Mouse (Mus musculus) heart, embryonic 11.5 days (tissue): Measurements from ENCODE around the gene Sap18. TPM values are rescaled to one million over a fixed set of nuclear protein-coding genes. Genes with fewer than 3 reads are reported as not detected.
"Not testable (repeated sequence)": the region's sequence is repeated elsewhere in the genome, so short reads cannot be mapped to it uniquely, and the experiment has no call there.

Experiments
- ATAC-seq: fragments of 200-750 bp; cut with Nextera tagmentation; replicated peaks from 2 replicates; pipeline ENCODE4 v1.8.0; 2017; ENCODE audit warnings: moderate library complexity; ENCODE audit not compliant: insufficient number of reproducible peaks, low FRiP score, low TSS enrichment
- H3K27ac ChIP-seq: fragments of 300-500 bp; sonication (generic); 2 replicates; pipeline ENCODE4 v1.5.1; 2014; ENCODE audit warnings: mild to moderate bottlenecking, low read depth, low read length
- H3K27me3 ChIP-seq: fragments of 300-500 bp; sonication (generic); 2 replicates; pipeline ENCODE4 v1.6.1; 2014; ENCODE audit warnings: mild to moderate bottlenecking, low read length, mixed read lengths; ENCODE audit not compliant: control insufficient read depth, insufficient read depth
- H3K36me3 ChIP-seq: fragments of 300-500 bp; sonication (generic); 2 replicates; pipeline ENCODE4 v1.6.1; 2014; ENCODE audit warnings: mild to moderate bottlenecking, low read length, moderate library complexity, mixed read lengths; ENCODE audit not compliant: control insufficient read depth, insufficient read depth
- H3K4me1 ChIP-seq: fragments of 300-500 bp; sonication (generic); 2 replicates; pipeline ENCODE4 v1.6.1; 2014; ENCODE audit warnings: low read length; ENCODE audit not compliant: control insufficient read depth, insufficient read depth
- H3K4me2 ChIP-seq: fragments of 300-500 bp; sonication (generic); 2 replicates; pipeline ENCODE4 v1.6.1; 2014; ENCODE audit warnings: mild to moderate bottlenecking, moderate library complexity
- H3K4me3 ChIP-seq: fragments of 300-500 bp; sonication (generic); 2 replicates; pipeline ENCODE4 v1.5.1; 2014; ENCODE audit warnings: low read depth, low read length
- H3K9ac ChIP-seq: fragments of 300-500 bp; sonication (generic); 2 replicates; pipeline ENCODE4 v1.6.1; 2014; ENCODE audit warnings: mild to moderate bottlenecking, low read depth, low read length, moderate library complexity
- H3K9me3 ChIP-seq: fragments of 300-500 bp; sonication (generic); replicated peaks from 2 replicates; pipeline ENCODE4 v1.6.1; 2016; ENCODE audit warnings: low read length; ENCODE audit not compliant: control insufficient read depth
- WGBS: fragments of 180-500 bp; shearing (Covaris S2); extraction: QIAGEN DNeasy Blood & Tissue Kit; methylation state at CpG from one replicate; pipeline ENCODE4 v1.1.7; 2014; ENCODE audit not compliant: insufficient replicate concordance; 5-methylcytosine and 5-hydroxymethylcytosine counted together
- microRNA-seq: library from miRNA; unstranded; fragments of <30 nt; microRNA quantifications from one replicate; pipeline ENCODE4, GENCODE M21; 2016; ENCODE audit warnings: borderline number of aligned reads
- polyA plus RNA-seq: library from polyadenylated mRNA; unstranded; fragments of >200 nt; fragmentation: Nextera tagmentation; extraction: Ambion mirVana; gene quantifications from 2 replicates; pipeline ENCODE4 v1.2.1, GENCODE M21; 2014

The Sap18 gene
- polyA plus RNA-seq, 1 experiment from 2014 or later = 19.5 TPM

DNA sequence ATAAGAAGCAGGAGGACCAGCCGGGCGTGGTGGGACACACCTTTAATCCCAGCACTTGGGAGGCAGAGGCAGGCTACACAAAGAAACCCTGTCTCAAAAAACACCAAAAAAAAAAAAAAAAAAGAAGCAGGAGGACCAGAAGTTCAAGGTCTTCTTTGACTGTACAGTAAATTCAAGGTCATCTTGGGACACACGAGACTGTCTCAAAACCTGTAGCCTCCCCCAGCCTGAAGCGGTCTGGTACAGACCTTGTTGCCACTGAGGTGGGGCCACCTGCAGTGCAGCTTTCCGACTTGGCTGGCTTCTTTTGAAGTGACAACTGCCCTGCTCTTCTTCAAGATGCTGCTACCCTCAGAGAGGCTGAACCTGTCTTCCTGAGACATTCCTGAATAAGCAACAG lies 50.1 kb downstream of the Sap18 start:
- not testable (repeated sequence) for ATAC-seq, H3K9ac ChIP-seq, H3K4me2 ChIP-seq, H3K27me3 ChIP-seq, H3K4me3 ChIP-seq, H3K9me3 ChIP-seq, H3K36me3 ChIP-seq, H3K27ac ChIP-seq, H3K4me1 ChIP-seq
- WGBS = 79% methylated on average over 5 of the region's 5 CpGs

DNA sequence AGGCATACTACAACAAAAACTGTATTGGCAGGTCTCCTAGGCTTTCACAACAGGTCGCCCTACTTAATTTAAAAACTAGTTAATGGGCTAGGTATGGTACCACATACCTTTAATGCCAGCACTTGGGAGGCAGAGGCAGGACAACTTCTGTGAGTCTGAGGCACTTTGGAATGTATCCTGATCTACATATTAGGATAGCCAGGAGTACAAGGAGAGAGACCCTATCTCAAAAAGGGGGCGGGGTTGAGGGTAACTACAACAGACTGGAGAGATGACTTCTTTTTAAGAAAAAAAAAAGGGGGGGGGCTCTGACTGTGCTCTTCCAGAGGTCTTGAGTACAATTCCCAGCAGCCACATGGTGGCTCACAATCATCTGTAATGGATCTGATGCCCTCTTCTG lies 50.7 kb downstream of the Sap18 start:
- WGBS = 86% methylated on average over 2 of the region's 2 CpGs
- Histone ChIP-seq H3K9ac (no peak overlapping the region), H3K36me3 (peaks cover 3% of the 10 kb centered on the region; the same call in 1 of the 2 replicates), H3K4me1 (no peaks in the 10 kb centered on the region), H3K4me2 (no peak overlapping the region), H3K27me3 (no peaks in the 10 kb centered on the region), H3K4me3 (no peak overlapping the region), H3K27ac (no peak overlapping the region), H3K9me3 (no peaks in the 10 kb centered on the region)
- no peak for ATAC-seq

DNA sequence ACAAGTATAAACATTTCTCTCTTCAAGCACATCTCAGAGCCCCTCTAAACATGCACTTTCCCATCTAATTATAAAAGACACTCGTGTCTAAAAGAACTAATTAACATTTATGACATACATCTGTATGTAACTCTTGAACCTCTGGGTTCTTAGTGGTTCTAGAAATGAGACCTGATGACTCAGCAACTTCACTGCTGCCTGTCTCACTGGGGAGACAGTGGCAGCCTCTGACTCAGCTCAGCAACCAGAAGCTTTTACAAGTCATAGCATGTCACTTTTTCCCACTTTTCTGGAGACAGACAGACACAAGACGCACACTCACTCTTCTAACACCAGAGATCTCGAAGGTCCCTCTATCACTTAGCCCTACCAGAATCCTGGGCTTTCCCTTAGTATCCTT lies 52.4 kb downstream of the Sap18 start:
- no peak overlapping the region for H3K9ac ChIP-seq
- no peaks in the 10 kb centered on the region for H3K27me3 ChIP-seq
- H3K4me2 ChIP-seq = no peak overlapping the region
- 81% methylated on average over 3 of the region's 3 CpGs for WGBS
- no peak overlapping the region for H3K27ac ChIP-seq
- no peak for ATAC-seq
- no peak overlapping the region for H3K4me3 ChIP-seq
- no peaks in the 10 kb centered on the region for H3K36me3 ChIP-seq
- H3K4me1 ChIP-seq = no peaks in the 10 kb centered on the region
- no peaks in the 10 kb centered on the region for H3K9me3 ChIP-seq

DNA sequence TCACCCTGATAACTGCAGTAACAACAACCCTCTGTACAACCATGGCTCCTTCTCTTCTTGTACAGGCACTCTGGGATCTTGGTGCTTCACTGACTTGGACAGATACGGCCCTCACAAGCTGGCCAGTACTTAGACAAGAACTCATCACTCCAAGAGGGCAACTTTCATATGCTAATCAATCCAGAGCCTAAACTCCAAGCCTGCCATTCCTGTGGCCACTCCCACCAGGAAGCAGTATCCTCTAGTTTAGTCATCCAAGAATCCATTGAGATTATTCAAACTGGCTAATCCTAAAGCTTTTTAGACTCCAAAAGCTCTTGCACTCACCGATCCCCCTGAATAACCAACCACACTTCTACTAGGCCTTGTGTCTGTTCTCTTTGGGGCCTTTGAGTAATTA lies 55.0 kb downstream of the Sap18 start:
- peaks cover 3% of the 10 kb centered on the region; the same call in 1 of the 2 replicates for H3K36me3 ChIP-seq
- 80% methylated on average over 2 of the region's 2 CpGs for WGBS

DNA sequence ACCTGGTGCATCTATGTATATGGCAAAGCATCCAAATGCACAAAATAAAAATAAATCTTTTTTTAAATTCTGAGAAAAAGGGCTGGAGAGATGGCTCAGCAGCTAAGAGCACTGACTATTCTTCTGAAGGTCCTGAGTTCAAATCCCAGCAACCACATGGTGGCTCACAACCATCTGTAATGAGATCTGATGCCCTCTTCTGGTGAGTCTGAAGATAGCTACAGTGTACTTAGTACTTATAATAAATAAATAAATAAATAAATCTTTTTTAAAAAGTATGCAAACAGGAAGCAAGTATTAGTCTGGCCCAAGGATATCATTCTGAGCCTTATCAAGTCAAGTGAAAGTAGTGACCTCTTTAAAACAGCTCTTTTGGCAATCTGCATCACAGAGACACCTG lies 58.1 kb downstream of the Sap18 start:
- not testable (repeated sequence) for H3K27ac ChIP-seq, H3K4me2 ChIP-seq, H3K9ac ChIP-seq, H3K4me3 ChIP-seq, H3K27me3 ChIP-seq, H3K4me1 ChIP-seq, ATAC-seq, H3K9me3 ChIP-seq, H3K36me3 ChIP-seq

More for the DNA sequence above, 55.0 kb downstream of the Sap18 start:
- H3K4me3 ChIP-seq = no peak overlapping the region
- no peak for ATAC-seq
- H3K27ac ChIP-seq = no peak overlapping the region
- no peaks in the 10 kb centered on the region for H3K27me3 ChIP-seq
- H3K9ac ChIP-seq = no peak overlapping the region
- no peak overlapping the region for H3K4me2 ChIP-seq
- no peaks in the 10 kb centered on the region for H3K9me3 ChIP-seq
- H3K4me1 ChIP-seq = no peaks in the 10 kb centered on the region

Small RNA genes lying within 50 kb of the gene (microRNA-seq; reads per million reads assigned to microRNA genes)
- gene Mir3077 = 0.20 reads per million

Other genes starting within 250 kb of the Sap18 start
- 61.2 and 71.6 TPM in 2 replicates for gene Eef1akmt1, start 226.6 kb upstream of the Sap18 start, polyA plus RNA-seq
- gene Xpo4, start 132.8 kb upstream of the Sap18 start, polyA plus RNA-seq = 21.8 and 23.7 TPM in 2 replicates
- gene Gm49361, start 52.1 kb upstream of the Sap18 start, polyA plus RNA-seq = not detected in 2 replicates
- gene Lats2, start 39.8 kb upstream of the Sap18 start, polyA plus RNA-seq = 18.9 and 20.7 TPM in 2 replicates
- 32.6 and 34.3 TPM in 2 replicates for gene Ska3, start 28.0 kb downstream of the Sap18 start, polyA plus RNA-seq
- gene Mrpl57, start 28.1 kb downstream of the Sap18 start, polyA plus RNA-seq = 138 and 143 TPM in 2 replicates
- gene Zdhhc20, start 92.1 kb downstream of the Sap18 start, polyA plus RNA-seq = 39.5 and 52.8 TPM in 2 replicates
- gene Micu2, start 201.1 kb downstream of the Sap18 start, polyA plus RNA-seq = 55.9 and 81.0 TPM in 2 replicates